Mouse (Mus musculus) kidney, postnatal 0 days (tissue): ENCODE data around the gene Adcy1. TPM values are rescaled to one million over a fixed set of nuclear protein-coding genes. Genes with fewer than 3 reads are reported as not detected.

ENCODE experiments used
- ATAC-seq: fragments of 200-750 bp; cut with Nextera tagmentation; replicated peaks from 2 replicates; pipeline ENCODE4 v1.8.0; 2017; ENCODE audit warnings: low read depth, moderate number of reproducible peaks, moderate TSS enrichment, moderate library complexity; ENCODE audit not compliant: low FRiP score
- DNase-seq: peaks from one replicate; pipeline ENCODE4 v3.0.0-alpha.2; 2016; ENCODE audit warnings: low spot score
- H3K27ac ChIP-seq: fragments of 300-500 bp; sonication (generic); 2 replicates; pipeline ENCODE4 v1.5.1; 2014; ENCODE audit warnings: mild to moderate bottlenecking
- H3K27me3 ChIP-seq: fragments of 300-500 bp; sonication (generic); 2 replicates; pipeline ENCODE4 v1.6.1; 2014; ENCODE audit warnings: low read length, mixed read lengths; ENCODE audit not compliant: insufficient read depth
- H3K36me3 ChIP-seq: fragments of 300-500 bp; sonication (generic); 2 replicates; pipeline ENCODE4 v1.6.1; 2014; ENCODE audit warnings: low read length, mixed read lengths; ENCODE audit not compliant: insufficient read depth
- H3K4me1 ChIP-seq: fragments of 300-500 bp; sonication (generic); replicated peaks from 2 replicates; pipeline ENCODE4 v1.6.1; 2014; ENCODE audit warnings: antibody characterized with exemption, low read length, mixed read lengths; ENCODE audit not compliant: insufficient read depth
- H3K4me2 ChIP-seq: fragments of 300-500 bp; sonication (generic); 2 replicates; pipeline ENCODE4 v1.6.1; 2014; ENCODE audit warnings: mild to moderate bottlenecking, low read length, moderate library complexity, mixed read lengths
- H3K4me3 ChIP-seq: fragments of 300-500 bp; sonication (generic); replicated peaks from 2 replicates; pipeline ENCODE4 v1.5.1; 2014; ENCODE audit warnings: low read depth, low read length
- H3K9ac ChIP-seq: fragments of 300-500 bp; sonication (generic); 2 replicates; pipeline ENCODE4 v1.6.1; 2014; ENCODE audit warnings: low read depth, low read length
- H3K9me3 ChIP-seq: fragments of 300-500 bp; sonication (generic); replicated peaks from 2 replicates; pipeline ENCODE4 v1.6.1; 2016; ENCODE audit warnings: low read length, inconsistent platforms, mixed read lengths
- CTCF ChIP-seq: IDR thresholded peaks from 2 replicates; pipeline ENCODE4 v1.5.1; 2016; ENCODE audit warnings: antibody characterized with exemption, low read depth, mild to moderate bottlenecking, moderate library complexity
- WGBS: fragments of 180-500 bp; shearing (Covaris S2); extraction: QIAGEN DNeasy Blood & Tissue Kit; methylation state at CpG from one replicate; pipeline ENCODE4 v1.1.7; 2014; 5-methylcytosine and 5-hydroxymethylcytosine counted together
- polyA plus RNA-seq: library from polyadenylated mRNA; unstranded; fragments of >200 nt; fragmentation: Nextera tagmentation; extraction: Ambion mirVana; gene quantifications from 2 replicates; pipeline ENCODE4 v1.2.1, GENCODE M21; 2015

Adcy1 gene
- polyA plus RNA-seq, 1 experiment from 2014 or later = 1.8 TPM

- no peak for TF ChIP-seq CTCF
- WGBS = 67% methylated on average over 10 of the region's 10 CpGs
- Histone ChIP-seq H3K9me3 (no peaks in the 10 kb centered on the region), H3K4me2 (peak overlapping the region; percentile 37), H3K4me1 (peaks cover 17% of the 10 kb centered on the region; the same call in 1 of the 2 replicates), H3K27ac (peak overlapping the region; percentile 78; the same call in 1 of the 2 replicates), H3K27me3 (no peaks in the 10 kb centered on the region), H3K36me3 (no peaks in the 10 kb centered on the region), H3K4me3 (0 out of 2 replicates have a peak overlapping the region, but pooled peaks have one; percentile 4), H3K9ac (peak overlapping the region; percentile 18; the same call in 1 of the 2 replicates)
- no peak for DNase-seq
- no peak for ATAC-seq
These were observed 135.4 kb downstream of the Adcy1 start for GRCm38 (mm10) chr11:7198481-7199256.

GRCm38 (mm10) chr11:7199736-7200392, 136.6 kb downstream of the Adcy1 start:
- peak; percentile 81 for DNase-seq
- 53% methylated on average over 14 of the region's 14 CpGs for WGBS

GRCm38 (mm10) chr11:7200393-7200783, 137.1 kb downstream of the Adcy1 start:
- WGBS = 83% methylated on average over 9 of the region's 9 CpGs
- TF ChIP-seq CTCF = no peak
- Histone ChIP-seq H3K4me3 (no peak overlapping the region), H3K27ac (no peak overlapping the region), H3K9ac (no peak overlapping the region), H3K4me2 (no peak overlapping the region), H3K4me1 (peaks cover 17% of the 10 kb centered on the region; the same call in 1 of the 2 replicates), H3K9me3 (no peaks in the 10 kb centered on the region), H3K36me3 (no peaks in the 10 kb centered on the region), H3K27me3 (no peaks in the 10 kb centered on the region)
- ATAC-seq (no peak), DNase-seq (no peak)

More at GRCm38 (mm10) chr11:7199736-7200392, 136.6 kb downstream of the Adcy1 start:
- no peak for ATAC-seq
- H3K36me3 ChIP-seq = no peaks in the 10 kb centered on the region
- H3K4me2 ChIP-seq = no peak overlapping the region
- peaks cover 17% of the 10 kb centered on the region; the same call in 1 of the 2 replicates for H3K4me1 ChIP-seq
- H3K4me3 ChIP-seq = no peak overlapping the region
- no peaks in the 10 kb centered on the region for H3K9me3 ChIP-seq
- no peak overlapping the region for H3K9ac ChIP-seq
- H3K27me3 ChIP-seq = no peaks in the 10 kb centered on the region
- H3K27ac ChIP-seq = no peak overlapping the region
- TF ChIP-seq CTCF = peak; percentile 91

GRCm38 (mm10) chr11:7202206-7202605, 138.9 kb downstream of the Adcy1 start:
- Histone ChIP-seq H3K4me1 (peaks cover 8% of the 10 kb centered on the region; the same call in 1 of the 2 replicates), H3K9me3 (no peaks in the 10 kb centered on the region), H3K27me3 (no peaks in the 10 kb centered on the region), H3K36me3 (0 out of 2 replicates have a peak, but pooled peaks cover 2% of the 10 kb centered on the region), H3K9ac (no peak overlapping the region), H3K4me2 (no peak overlapping the region), H3K27ac (no peak overlapping the region), H3K4me3 (no peak overlapping the region)
- DNase-seq (no peak), ATAC-seq (no peak)
- 78% methylated on average over 7 of the region's 7 CpGs for whole genome bisulfite sequencing
- TF ChIP-seq CTCF = no peak

- no peaks in the 10 kb centered on the region for H3K27me3 ChIP-seq
- H3K9me3 ChIP-seq = no peaks in the 10 kb centered on the region
- no peak overlapping the region for H3K27ac ChIP-seq
- H3K4me2 ChIP-seq = no peak overlapping the region
- no peak overlapping the region for H3K4me3 ChIP-seq
- 85% methylated on average over 9 of the region's 9 CpGs for WGBS
- TF ChIP-seq CTCF = no peak
- H3K9ac ChIP-seq = no peak overlapping the region
- ATAC-seq (no peak), DNase-seq (no peak)
- H3K4me1 ChIP-seq = no peaks in the 10 kb centered on the region
- peaks cover 6% of the 10 kb centered on the region; the same call in 1 of the 2 replicates for H3K36me3 ChIP-seq
These were observed 140.6 kb downstream of the Adcy1 start for GRCm38 (mm10) chr11:7203846-7204245.

GRCm38 (mm10) chr11:7210343-7210742, 147.1 kb downstream of the Adcy1 start:
- Histone ChIP-seq H3K9ac (no peak overlapping the region), H3K4me2 (peak overlapping the region; percentile 44; the same call in 1 of the 2 replicates), H3K27ac (no peak overlapping the region), H3K4me1 (0 out of 2 replicates have a peak, but pooled peaks cover 9% of the 10 kb centered on the region), H3K4me3 (peak overlapping the region; percentile 21; the same call in 1 of the 2 replicates), H3K27me3 (peaks cover 8% of the 10 kb centered on the region; the same call in 1 of the 2 replicates), H3K36me3 (peaks cover 14% of the 10 kb centered on the region; the same call in 1 of the 2 replicates), H3K9me3 (no peaks in the 10 kb centered on the region)
- peak; percentile 82 for DNase-seq
- ATAC-seq = peak; percentile 48; the same call in 1 of the 2 replicates
- WGBS = 14% methylated on average over 6 of the region's 6 CpGs
- TF ChIP-seq CTCF = peak; percentile 87
